Mouse (Mus musculus): Measurements from ENCODE around the gene Reln.

The Reln gene

DNA sequence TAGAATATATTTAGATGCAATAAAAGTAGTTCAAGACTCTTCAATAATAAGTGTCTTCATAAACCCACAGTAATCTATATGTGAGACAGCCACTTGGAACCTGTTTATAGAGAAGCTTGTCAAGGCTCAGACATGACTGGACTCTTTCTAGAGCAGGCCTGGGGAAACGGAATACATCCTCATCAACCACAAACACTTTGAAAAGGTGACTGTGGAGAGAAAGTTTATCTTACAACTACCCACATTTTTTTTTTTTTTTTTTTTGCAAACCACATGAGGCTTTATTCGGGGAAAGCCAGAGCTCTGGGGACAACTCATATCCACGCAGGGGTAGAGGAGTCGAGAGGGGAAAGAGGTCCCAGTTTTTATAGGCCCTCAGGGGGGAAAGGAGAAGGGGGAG, 36.6 kb downstream of the Reln start:
- DNase-seq (ENCODE audit: low spot score in 2 of 2), result no peak

DNA sequence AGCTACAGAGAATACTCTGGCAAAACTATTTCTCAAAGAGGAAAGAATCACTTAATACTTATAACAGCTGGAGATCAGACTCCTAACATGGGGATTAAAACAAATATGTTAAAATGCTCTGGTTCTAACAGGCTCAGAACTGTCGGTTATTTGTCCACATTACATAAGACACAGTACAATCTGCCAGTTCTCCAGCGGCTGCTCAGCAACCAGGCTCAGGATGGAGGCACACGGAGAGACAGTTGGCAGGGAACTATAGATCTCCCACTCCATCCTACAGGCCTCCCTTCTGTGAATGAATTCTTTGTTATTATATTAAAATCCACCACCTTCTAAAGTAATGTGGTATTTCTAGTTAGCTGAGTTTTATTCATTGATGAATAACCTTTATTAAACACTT, 37.4 kb downstream of the Reln start:
- DNase-seq (ENCODE audit: low spot score in 2 of 2), result peak; percentile 25 to 54

DNA sequence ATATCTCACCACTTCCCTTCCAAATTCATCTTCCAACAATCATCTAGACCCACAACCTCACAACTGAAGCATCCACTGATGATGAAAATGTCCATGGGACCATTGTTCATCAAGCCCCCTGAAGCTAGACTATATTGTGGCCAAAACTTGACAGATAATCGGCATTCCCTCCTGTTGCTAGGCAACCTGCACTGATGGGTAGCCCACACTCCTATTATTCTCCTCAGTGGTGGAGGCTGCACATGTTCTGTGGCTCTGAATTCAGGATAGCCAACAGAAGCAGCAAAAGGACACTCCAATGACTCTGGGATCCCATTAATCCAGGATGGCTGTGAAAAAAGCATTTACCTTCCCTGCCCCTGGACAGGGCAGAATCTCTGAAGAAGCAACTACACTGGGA, 40.8 kb downstream of the Reln start:
- no peak for DNase-seq (ENCODE audit: low spot score in 2 of 2)

DNA sequence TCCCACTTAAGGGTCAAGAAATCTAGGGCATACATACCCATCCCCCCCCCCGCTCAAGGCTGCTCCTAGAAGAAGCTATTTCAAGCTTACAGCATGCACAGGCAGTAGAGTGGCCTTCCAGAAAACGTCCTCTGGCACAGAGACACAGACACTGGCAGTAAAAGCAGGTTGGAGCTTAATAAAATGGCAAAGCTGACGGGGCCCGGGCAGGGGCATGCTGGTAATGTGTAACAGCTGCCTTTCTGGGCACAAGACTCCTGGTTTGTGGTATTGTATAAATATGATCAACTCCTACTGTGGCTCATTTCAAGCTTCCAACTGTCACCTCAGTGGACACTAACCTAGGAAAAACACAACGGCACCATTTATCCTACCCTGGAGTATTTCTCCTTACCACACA, 42.2 kb downstream of the Reln start:
- no peak for DNase-seq (ENCODE audit: low spot score in 2 of 2)

DNA sequence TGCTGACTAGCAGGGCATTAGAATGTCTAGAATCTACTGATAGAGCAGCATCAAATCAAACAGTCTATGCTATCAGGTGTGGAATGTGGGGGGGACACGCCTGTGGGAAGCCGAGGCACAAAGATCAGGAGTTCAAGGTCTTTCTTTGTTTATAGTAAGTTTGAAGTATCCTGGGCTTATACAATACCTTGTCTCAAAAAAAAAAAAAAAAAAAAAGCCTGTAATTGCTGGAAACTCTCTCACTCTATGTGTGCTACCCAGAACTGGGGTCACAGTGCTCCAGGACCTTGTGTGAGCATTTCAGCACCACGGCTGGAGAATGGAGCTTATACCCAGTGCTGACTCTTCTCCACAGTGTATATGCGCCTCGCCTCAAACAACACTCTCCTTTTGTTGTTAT, 43.7 kb downstream of the Reln start:
- DNase-seq (ENCODE audit: low spot score in 2 of 2), result no peak

DNA sequence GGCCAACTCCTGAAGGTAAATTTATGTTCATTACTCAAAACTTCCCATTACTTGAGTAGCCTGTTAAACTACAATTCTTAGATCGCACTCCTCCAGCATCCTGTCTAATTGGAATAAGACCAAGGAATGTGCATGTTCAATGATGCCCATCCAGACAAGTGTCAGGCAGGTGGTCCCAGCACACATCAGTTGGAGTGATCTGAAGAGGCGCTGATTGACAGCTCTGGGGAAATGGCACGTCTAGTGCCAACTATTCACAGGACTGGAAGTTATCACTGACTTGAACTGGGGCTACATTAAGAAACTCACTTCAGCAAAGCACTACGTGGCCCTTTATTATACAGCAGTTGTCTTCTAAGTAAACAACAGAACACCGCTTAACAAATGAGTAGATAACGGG, 44.5 kb downstream of the Reln start:
- no peak for DNase-seq (ENCODE audit: low spot score in 2 of 2)

DNA sequence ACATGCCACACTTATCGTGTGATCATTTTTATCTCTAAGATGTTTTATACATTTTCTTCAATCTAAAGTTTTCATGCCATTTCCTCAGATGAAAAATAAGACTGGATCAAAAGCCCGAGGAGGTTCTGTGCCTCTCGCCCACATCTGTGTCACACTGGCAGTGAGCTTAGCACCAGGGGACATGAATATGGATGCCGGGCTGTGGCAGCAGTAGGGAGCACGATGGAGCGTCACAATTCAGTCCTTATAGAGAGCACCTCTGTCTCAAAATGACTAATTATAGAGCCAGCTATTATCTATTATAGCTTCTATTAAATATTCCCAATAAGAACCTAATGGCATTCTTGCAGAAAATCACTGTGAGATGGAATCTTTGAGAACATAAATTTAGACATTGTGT, 49.3 kb downstream of the Reln start:
- DNase-seq (ENCODE audit: low spot score in 2 of 2), result no peak

DNA sequence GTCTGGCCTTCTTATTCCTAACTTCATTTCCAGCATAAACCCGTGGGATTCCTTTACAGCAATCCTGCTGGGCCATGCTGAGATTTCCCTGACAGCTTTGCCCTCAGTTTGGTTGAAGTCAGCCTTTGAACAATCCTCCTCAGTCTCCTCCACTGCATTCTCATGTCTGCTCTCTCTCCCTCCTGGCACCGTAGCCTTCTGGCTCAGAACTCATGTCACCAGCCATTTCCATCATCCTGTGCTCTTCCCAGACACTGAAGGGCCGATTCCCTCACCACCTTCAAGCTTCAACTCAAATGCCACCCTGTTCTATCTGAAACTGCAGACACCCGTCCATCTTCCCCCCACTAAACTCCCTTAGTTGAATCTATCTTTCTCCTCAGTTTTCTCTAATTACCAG, 53.1 kb downstream of the Reln start:
- no peak for DNase-seq (ENCODE audit: low spot score in 2 of 2)

DNA sequence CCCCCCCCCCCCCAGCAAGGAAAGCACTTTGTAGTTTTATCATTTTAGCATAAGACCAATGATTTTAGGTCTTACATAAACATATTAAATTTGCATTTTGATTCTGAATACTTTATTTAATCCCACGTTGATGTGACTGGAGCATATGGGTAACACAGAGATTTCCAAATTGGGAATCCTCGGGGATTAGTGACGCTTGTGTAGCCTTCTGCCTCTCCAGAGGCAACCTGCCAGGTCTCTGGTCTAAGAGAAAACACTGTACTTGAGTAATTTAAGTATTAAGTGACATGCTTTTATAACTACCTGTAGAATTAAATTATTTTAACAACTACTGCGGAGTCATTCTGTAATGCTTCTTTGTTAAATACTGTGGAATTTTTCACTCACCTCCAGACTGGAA, 59.1 kb downstream of the Reln start:
- no peak for DNase-seq (ENCODE audit: low spot score in 2 of 2)

DNA sequence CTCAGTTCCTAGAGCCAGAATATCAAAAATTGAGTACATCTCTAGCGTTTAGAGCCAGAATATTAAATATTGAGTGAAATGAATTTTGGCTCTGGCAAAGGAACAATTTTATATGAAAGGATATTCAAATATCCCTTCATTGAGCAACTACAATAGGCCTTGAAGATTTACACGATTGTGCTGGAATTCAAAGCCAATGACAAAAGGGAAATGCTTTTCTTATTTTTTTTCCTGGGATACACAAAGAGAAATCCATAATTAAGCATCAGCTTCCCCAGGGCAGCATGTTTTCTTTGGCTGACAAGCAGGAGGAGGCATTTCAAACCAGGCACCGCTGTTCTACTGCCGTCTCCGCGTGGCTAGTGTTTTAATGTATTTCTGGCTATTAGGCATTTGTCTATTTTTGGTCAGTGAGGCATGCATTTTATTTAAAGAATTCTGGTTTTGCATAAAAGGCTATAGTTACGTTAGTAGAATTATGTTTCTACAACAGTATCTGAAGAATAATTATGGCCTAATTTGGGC, 62.3 kb downstream of the Reln start:
- no peak for DNase-seq (ENCODE audit: low spot score in 2 of 2)

DNA sequence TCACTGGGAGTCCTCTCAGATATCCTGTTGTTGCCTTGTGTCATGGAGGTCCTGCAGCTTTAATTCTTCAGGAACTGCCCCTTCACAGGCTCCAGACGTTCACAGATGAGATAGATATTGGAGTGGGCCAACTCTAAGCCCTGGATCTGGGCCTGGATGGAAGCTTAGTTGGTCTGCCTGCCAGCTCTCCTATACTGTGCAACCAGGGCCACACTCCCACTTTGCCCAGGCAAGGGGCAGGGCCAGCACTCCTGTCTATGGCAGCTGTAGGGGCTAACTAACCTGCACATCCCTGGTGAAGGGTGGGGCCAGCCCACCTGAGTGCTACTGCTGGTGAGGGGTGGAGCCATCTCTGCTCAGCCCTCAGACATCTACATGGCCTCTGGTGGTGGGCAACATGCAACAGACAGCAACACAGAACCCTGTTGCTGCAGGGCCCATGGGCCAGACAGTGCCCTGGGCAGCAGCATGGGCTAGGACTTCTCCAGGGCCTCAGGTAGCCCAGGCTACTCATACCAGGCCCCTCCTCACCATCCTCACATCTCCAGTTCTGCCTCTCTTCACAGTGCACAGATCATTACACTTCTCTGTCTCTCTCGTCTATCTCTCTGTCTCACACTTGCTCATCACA, 63.9 kb downstream of the Reln start:
- no peak for DNase-seq (ENCODE audit: low spot score in 2 of 2)

DNA sequence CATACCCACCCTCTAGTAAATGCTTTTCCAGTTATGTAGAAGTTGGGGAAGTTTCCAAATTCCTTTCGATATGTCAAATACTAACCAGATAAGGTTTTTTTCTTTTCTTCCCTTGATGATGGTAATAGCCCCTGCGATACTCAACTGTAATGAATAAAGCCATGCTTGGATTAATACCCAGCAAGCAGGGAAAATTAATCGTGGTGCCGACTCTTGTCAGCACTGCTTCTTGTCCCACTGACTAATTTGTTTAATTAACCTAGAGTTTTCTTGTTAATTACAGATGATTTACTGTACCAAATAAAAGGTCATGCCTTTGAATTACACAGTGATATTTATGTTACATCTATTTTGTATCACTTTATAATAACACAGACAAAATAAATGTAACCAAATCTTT, 65.3 kb downstream of the Reln start:
- DNase-seq (ENCODE audit: low spot score in 2 of 2), result no peak

DNA sequence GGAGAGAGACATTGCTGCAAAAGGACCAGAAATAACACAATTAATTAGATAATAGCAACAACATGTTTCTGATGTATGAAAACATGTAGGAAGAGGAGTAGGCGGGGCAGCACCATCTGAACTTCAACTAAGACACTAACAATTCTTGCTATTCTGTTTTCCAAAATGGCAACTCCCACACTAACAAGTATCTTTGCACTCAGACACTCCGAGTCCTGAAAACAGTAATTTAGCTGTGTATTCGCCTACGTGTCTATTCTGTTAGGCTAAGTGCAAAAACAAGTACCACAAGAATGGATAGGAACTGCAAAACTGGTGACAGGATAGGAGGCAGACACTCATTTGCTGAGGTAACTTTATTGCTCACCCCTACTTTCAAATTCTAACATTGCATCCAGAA, 70.4 kb downstream of the Reln start:
- no peak for DNase-seq (ENCODE audit: low spot score in 2 of 2)

DNA sequence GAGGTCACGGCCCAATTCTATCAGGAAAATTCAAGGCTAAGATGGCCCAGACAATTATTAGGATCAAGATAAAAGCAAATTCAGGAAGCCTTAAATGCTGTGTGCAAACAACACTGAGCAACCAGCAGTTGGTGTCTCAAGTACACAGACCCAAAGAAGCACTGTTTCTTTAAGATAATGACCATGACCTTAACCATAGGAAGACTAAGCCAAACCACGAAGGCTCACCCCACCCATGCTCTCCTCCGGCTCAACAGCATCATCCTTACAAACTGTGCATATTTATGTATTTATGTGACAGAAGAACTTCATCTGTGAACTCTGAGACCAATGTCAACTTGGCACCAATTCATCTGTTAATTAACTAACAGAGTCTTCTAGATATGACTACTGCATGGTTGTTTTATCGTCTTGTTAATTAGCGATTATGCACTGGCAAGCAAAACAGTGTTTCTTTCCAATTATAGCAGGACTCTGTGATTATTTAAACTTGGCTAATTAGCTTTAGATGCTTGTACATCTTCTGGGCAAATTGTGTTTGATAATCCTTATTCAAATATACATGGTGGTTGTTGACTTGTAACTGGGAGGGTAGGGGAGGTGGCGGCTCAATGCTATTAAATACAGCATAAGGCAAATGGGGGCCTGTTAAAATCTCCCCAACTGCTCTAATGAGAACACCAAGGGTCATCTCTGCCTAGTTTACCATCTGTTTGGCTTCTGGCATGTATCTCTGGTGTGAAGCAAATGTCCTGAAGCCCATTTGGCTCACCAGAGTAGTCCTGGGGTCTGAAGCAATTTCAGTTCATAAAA, 77.8 kb downstream of the Reln start:
- DNase-seq (ENCODE audit: low spot score in 2 of 2), result no peak

DNA sequence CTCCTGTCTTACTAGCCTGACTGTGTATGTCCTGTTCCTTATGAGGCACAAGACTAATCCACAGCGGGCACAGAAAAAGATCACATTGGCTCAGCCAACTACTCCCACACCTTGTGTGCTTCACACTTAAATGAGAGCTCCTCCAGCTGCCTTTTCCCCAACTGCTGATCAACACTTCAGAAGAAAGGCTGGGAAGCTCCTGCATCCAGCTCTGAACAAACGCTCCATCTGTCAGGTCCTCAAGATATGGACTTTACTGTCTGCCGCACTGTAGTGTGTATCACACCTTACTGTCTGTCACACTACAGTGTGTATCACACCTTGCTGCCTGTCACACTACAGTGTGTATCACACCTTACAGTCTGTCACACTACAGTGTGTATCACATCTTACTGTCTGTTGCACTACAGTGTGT, 82.1 kb downstream of the Reln start:
- peak; percentile 10 to 11 for DNase-seq (ENCODE audit: low spot score in 2 of 2)

DNA sequence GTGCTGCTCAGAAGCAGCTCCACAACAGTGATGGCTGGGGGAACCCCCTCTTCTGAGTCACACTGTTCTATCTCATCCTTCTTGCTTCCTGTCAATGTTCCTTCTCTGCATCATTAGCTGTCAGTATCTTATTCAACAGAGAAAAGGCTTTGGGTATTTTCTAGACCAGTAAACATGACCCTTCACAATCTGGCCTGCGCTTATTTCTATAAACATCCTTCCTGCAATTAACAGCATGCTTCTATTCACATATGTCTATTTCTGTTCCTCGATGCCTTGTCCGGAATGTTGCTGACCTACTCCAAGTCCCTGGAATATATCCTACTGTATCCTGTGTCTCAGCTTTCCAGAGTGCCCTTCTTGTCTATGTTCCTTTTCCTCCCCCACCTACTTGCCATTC, 89.2 kb downstream of the Reln start:
- DNase-seq (ENCODE audit: low spot score in 2 of 2), result no peak

DNA sequence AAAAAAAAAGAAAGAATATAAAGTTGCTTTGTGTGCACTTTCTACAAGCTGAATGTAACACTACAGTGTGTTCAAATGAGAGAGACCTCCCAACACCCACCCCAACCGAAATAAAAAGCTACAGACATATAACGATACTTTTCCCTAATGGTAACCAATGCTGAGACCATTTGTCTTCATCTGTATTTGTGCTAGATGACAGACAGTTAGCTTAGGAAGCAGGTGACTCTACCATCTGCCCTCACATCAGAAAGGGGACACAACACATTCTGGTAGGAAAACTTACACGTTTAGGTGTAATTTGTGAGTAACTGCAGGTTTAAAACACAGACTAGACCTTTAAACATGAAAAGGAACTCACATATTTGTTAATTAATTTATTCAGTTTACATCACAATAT, 90.6 kb downstream of the Reln start:
- no peak for DNase-seq (ENCODE audit: low spot score in 2 of 2)

DNA sequence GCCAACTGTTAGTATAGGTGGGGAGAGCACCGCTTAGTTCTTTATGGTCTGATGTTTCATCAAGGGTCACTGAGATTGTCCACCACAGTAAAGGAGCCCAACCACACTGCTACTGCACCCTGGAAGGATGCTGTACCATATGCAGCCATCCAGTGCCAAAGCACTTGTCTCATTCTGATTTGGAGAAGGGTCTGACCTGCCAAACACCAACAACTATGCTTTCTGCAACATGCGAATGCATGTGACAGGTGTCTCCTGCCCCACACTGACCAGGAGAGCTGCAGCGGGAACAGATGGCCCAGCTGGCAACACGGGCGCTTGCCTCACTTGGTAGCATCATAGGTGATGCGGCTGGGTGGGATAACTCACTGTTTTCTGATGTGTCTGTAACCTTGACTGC, 91.2 kb downstream of the Reln start:
- DNase-seq (ENCODE audit: low spot score in 2 of 2), result no peak

DNA sequence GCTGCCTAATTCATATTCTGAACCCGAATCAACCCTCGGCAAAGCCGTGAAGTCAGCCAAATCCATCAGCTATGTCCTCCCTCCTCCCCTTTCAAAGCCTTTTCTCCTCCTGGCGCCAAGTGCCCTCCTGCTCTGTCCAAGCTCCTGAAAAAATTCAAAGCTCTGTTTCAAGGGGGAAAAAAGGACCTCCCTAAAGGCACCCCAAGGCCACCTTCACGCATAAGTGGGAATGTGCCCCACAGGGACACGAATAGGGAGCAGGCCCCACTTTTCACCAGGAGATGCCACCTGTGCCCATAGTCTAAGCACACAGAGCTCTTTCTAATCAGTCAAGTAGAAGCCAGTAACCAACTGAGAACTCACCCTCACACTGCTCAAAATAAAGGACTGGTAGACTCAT, 96.7 kb downstream of the Reln start:
- DNase-seq (ENCODE audit: low spot score in 2 of 2), result no peak

DNA sequence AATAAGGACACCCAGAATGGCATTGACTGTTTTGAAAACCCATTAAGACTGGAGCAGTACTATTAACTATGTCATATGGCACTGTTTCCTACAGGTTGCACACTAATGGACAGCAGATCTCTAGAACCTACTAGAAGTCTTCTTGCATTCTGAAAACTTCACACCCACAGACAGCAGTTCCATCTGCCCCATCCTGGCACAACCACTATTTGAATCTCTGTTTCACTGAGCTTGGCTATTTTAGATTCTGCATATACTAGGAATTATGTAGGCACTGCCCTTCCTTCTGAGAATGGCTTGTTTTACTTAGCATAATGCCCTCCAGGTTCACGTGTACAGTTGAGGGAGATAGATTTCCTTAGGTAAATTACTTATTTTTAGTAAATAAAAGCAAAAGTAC, 99.4 kb downstream of the Reln start:
- peak; percentile 4 to 40 for DNase-seq (ENCODE audit: low spot score in 2 of 2)

DNA sequence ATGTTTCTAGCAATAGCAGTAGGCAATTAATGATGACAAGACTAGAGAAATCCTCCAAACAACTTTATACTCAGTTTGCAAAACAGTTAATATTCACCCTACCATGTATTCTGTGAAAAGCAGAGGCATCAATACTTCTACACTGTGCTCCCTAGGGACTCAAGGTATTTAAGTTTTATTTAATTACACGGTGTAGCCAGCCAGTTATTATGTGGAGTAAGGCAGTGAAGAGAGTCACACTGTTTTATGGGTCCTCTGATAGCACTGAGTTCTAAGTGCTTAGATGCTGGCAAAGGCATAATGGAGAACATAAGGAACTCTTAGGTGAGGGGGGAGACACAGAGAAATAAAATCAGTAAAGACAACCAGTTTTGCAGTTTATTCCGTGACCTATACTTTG, 101.0 kb downstream of the Reln start:
- DNase-seq (ENCODE audit: low spot score in 2 of 2), result no peak

DNA sequence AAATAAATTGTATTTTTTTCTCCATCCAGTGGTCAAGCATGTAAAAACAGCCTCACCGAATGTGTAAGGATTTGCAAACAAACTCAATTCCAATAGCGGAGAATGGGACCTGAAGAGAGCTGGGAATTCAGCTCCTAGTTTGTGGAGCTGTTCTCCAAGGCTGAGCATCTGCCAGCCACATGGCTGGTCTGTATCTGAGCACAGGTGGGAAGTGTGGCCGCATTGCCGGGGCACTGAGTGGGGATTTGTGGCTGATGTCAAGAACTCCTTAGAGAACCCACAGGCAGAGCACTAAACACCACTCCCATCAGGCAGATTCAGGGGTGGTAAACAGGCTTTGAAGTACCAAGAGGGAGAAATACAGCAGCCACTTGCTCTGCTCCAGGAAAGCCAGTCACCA, 102.9 kb downstream of the Reln start:
- DNase-seq (ENCODE audit: low spot score in 2 of 2), result no peak

DNA sequence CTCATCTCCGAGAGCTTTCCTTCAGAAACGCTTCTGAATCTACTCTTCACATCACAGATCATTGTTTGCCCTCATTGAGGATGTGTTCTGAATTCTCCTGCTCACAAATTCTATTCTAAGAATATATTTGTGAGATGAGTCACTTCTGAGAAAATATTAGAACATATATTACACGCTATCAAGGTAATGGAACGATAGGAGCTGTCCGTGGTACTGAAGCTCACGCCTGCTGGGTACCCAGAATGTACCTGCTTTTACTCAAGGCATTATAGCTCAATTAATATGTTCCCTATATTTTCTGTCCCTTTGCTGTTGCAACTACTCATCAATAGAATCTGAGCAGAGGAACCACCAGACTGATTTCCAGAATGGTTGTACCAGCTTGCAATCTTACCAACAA, 107.7 kb downstream of the Reln start:
- DNase-seq (ENCODE audit: low spot score in 2 of 2), result no peak

DNA sequence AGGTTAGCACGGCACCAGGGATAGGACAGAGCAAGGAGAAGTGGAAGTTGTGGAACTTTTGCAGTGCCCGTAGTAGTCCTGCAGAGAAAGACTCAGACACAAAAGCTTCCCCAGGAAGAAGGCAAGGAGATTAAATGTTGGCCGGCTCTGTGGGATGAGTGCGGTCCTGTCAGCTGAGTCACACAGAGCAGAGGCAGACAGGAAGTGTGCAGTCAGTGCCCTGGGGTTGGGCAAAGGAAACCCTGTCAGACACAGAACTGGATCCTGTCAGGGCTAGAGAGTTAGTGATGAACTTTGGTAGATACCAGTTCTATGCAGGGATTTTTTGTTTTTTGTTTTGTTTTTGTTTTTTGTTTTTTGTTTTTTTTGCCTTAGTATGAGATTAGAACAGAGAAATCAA, 120.0 kb downstream of the Reln start:
- no peak for DNase-seq (ENCODE audit: low spot score in 2 of 2)

Measured in right cerebral cortex, postnatal 36 days (tissue).